Mouse (Mus musculus) T-cell, adult 2 months (primary cell): ENCODE measurements around the gene Peg12.
A peak's percentile ranks its signal among the peaks of the same experiment; 100 is the strongest.

Source experiments
- DNase-seq: peaks from one replicate; pipeline ENCODE4 v3.0.0; 2022; ENCODE audit warnings: low spot score

The Peg12 gene

GRCm38 (mm10) chr7:62463878-62464755, at the start of gene Peg12:
Peg12 (minus strand) TSS chr7:62464510.
- DNase-seq, result no peak

- no peak for DNase-seq
These were observed 21.8 kb upstream of the Peg12 start for GRCm38 (mm10) chr7:62486139-62486538.

- no peak for DNase-seq
These were observed 1.1 kb downstream of the Peg12 start for GRCm38 (mm10) chr7:62463007-62463877.

- no peak for DNase-seq
These were observed 1.9 kb downstream of the Peg12 start for GRCm38 (mm10) chr7:62462229-62463006.

GRCm38 (mm10) chr7:62452353-62452752, 12.0 kb downstream of the Peg12 start:
- no peak for DNase-seq

GRCm38 (mm10) chr7:62445431-62446165, 18.7 kb downstream of the Peg12 start:
- no peak for DNase-seq

- no peak for DNase-seq
These were observed 27.9 kb downstream of the Peg12 start for GRCm38 (mm10) chr7:62436394-62436793.

- DNase-seq, result no peak
These were observed 31.1 kb downstream of the Peg12 start for GRCm38 (mm10) chr7:62433243-62433642.

- no peak for DNase-seq
These were observed 36.0 kb downstream of the Peg12 start for GRCm38 (mm10) chr7:62428337-62428736.

- DNase-seq, result no peak
These were observed 41.1 kb downstream of the Peg12 start for GRCm38 (mm10) chr7:62423210-62423609.

- DNase-seq, result no peak
These were observed 43.7 kb downstream of the Peg12 start for GRCm38 (mm10) chr7:62420566-62420965.

- peak; percentile 6 for DNase-seq
These were observed 44.6 kb downstream of the Peg12 start, which contains the start of gene Mkrn3 for GRCm38 (mm10) chr7:62419493-62420360. Mkrn3 (minus strand) TSS chr7:62420139.

- no peak for DNase-seq
These were observed 45.2 kb downstream of the Peg12 start for GRCm38 (mm10) chr7:62419105-62419492.

- DNase-seq, result no peak
These were observed 46.0 kb downstream of the Peg12 start for GRCm38 (mm10) chr7:62418346-62418745.

GRCm38 (mm10) chr7:62416173-62416572, 48.1 kb downstream of the Peg12 start:
- DNase-seq, result no peak

GRCm38 (mm10) chr7:62415222-62415621, 49.1 kb downstream of the Peg12 start:
- no peak for DNase-seq
